Comparison of ENCODE assay signal across 8 mouse cellular contexts in the genomic region with DNA sequence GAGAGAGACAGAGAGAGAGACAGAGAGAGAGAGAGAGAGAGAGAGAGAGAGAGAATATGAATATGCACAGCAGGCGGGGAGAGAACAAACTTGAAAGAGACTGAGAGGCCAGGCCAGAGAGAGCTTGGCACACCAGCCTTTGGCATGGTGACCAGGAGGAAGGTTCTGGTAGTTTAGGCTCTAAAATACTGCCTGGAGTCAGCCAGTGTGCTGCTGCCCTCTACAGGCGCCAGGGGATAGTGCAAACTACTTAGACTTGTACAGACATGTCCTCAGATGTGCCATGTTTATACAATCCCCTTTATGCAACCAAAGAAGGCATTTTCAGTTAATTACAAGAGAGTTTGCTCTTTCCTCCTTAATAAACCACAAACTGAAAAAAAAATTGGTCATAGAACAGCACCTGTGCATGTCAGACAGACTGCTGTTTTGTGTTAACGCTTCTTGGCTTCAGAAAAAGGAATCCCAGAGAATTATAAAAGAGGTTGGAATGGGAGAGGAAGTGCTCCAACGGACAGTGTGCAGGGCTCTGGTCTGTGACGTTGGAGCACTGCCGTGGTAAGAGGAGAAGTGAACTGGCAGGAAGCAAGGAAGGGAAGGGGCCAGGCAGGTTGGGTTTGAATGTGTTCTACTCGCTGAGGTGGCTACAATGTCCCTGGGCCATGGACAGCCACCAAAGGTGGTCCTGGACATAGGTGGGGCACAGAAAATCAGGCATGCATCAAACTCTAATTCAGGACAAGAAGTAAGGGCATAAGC.
A peak's percentile ranks its signal among the peaks of the same experiment; 100 is the strongest.
DNase-seq lines count a peak whose midpoint lies in the region; ATAC-seq lines count a peak whose summit lies in the region.

No protein-coding gene starts in this region.

- 51% methylated on average over 7 of the region's 7 CpGs for WGBS in hindbrain, embryonic 15.5 days

- peak overlapping the region; percentile 42 for H3K27ac ChIP-seq in hindbrain, embryonic 15.5 days (replicated peaks)

- peak; percentile 33 for DNase-seq in WW6 (ENCODE audit: low read depth, low spot score)
- DNase-seq in cerebellum, postnatal 4 days (ENCODE audit: low spot score in 2 of 2): peak; percentile 91 to 94
- peak; percentile 96 for DNase-seq in gastrocnemius, adult 18-20 months (ENCODE audit: low spot score)
- DNase-seq in layer of hippocampus, postnatal 36 days: peak; percentile 88 to 89
- peak; percentile 90 to 92 for DNase-seq in lung, postnatal 4 days
- DNase-seq in retina, postnatal 7 days (ENCODE audit: low read depth, low spot score): peak; percentile 61
- peak; percentile 47 to 83 for DNase-seq in urinary bladder, adult 18-20 months (ENCODE audit: low spot score in 2 of 2)

- no peaks in the 10 kb centered on the region for H3K9me3 ChIP-seq in hindbrain, embryonic 15.5 days

- no peak overlapping the region for H3K9ac ChIP-seq in hindbrain, embryonic 15.5 days

- H3K36me3 ChIP-seq in hindbrain, embryonic 15.5 days: no peaks in the 10 kb centered on the region

- H3K4me1 ChIP-seq in hindbrain, embryonic 15.5 days (replicated peaks): peaks cover 31% of the 10 kb centered on the region

- no peaks in the 10 kb centered on the region for H3K27me3 ChIP-seq in hindbrain, embryonic 15.5 days

- peak; percentile 78 for ATAC-seq in hindbrain, embryonic 15.5 days (ENCODE audit: low FRiP score, low read depth)

- no peak overlapping the region for H3K4me3 ChIP-seq in hindbrain, embryonic 15.5 days

- H3K4me2 ChIP-seq in hindbrain, embryonic 15.5 days: no peak overlapping the region

Comparison
In these comparisons a context has a peak if more than half of its experiments do, and no peak if none do; other contexts are left out.
1. DNase-seq: peak in every context shown above with its lines; median percentile 96 in gastrocnemius, adult 18-20 months; 92 in cerebellum, postnatal 4 days; 91 in lung, postnatal 4 days; 88 in layer of hippocampus, postnatal 36 days; 65 in urinary bladder, adult 18-20 months; 61 in retina, postnatal 7 days; 33 in WW6.